Mouse (Mus musculus) embryonic fibroblast, embryonic 13.5 days (primary cell): ENCODE data around the gene Mapk10. TPM values are rescaled to one million over a fixed set of nuclear protein-coding genes. Genes with fewer than 3 reads are reported as not detected.

Experiments used
- H3K27ac ChIP-seq: 2 replicates; pipeline ENCODE4 v1.5.1; 2012; ENCODE audit warnings: low read length, control low read depth, inconsistent platforms; ENCODE audit not compliant: insufficient read depth
- H3K4me1 ChIP-seq: 2 replicates; pipeline ENCODE4 v1.6.1; 2011; ENCODE audit warnings: low read length; ENCODE audit not compliant: control insufficient read depth, insufficient read depth
- H3K4me3 ChIP-seq: 2 replicates; pipeline ENCODE4 v1.5.1; 2011; ENCODE audit warnings: mild to moderate bottlenecking, control low read depth, low read length; ENCODE audit not compliant: insufficient read depth
- CTCF ChIP-seq: IDR thresholded peaks from 2 replicates; pipeline ENCODE4 v1.5.1; 2011; ENCODE audit warnings: mild to moderate bottlenecking, control low read depth, low read length, moderate library complexity, borderline replicate concordance; ENCODE audit not compliant: insufficient read depth
- POLR2A ChIP-seq: IDR thresholded peaks from 2 replicates; pipeline ENCODE4 v1.6.1; 2011; ENCODE audit warnings: low read depth, mild to moderate bottlenecking, control low read depth, low read length, moderate library complexity
- polyA plus RNA-seq: library from polyadenylated mRNA; stranded (reverse); fragments of >200 nt; gene quantifications from 2 replicates; pipeline ENCODE4 v1.2.4, GENCODE M21; 2011; ENCODE audit warnings: low read depth; ENCODE audit not compliant: missing spikeins, insufficient read length

Mapk10 gene
- polyA plus RNA-seq, 1 experiment: 0.16 TPM

DNA sequence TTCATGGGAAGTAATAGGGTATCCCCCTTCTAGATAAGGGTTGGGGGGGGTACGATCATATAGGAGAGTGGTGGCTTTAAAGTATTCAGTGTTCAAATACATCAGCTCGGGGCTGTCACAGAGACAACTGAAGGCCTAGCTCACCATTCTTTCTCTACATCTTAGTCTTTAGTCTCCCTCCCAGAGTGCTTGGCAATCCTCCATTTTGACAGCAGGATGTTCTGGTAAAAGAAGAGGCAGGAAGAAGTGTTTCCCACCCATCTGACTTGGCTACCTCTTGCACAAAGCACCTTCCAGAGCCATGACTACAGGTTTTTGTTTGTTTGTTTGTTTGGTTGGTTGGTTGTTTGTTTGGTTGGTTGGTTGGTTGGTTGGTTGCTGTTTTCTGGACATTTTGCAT lies 125.3 kb downstream of the Mapk10 start:
- Histone ChIP-seq H3K27ac (no peak overlapping the region), H3K4me1 (no peaks in the 10 kb centered on the region), H3K4me3 (no peak overlapping the region)
- TF ChIP-seq CTCF (no peak), POLR2A (no peak)

DNA sequence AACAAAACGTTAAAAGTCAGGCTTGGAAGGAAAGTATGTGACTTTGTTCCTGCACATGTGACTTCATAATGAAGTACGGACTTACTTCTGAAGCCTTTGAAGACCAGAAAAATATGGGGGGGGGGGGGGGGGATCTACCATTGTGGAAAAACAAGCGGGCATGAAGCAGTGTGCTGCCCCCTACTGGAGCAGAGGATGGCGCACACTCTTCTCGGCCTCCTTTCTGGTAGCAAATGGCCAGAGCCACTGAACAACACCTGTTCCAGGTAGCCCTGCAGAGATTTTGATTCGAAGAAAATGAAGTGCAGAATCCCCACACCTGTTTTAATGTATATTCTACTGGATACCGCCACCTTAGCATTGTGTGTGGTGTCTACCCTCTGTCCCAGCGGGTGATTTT lies 135.7 kb downstream of the Mapk10 start:
- Histone ChIP-seq H3K27ac (no peak overlapping the region), H3K4me1 (no peaks in the 10 kb centered on the region), H3K4me3 (no peak overlapping the region)
- TF ChIP-seq CTCF (no peak), POLR2A (no peak)

DNA sequence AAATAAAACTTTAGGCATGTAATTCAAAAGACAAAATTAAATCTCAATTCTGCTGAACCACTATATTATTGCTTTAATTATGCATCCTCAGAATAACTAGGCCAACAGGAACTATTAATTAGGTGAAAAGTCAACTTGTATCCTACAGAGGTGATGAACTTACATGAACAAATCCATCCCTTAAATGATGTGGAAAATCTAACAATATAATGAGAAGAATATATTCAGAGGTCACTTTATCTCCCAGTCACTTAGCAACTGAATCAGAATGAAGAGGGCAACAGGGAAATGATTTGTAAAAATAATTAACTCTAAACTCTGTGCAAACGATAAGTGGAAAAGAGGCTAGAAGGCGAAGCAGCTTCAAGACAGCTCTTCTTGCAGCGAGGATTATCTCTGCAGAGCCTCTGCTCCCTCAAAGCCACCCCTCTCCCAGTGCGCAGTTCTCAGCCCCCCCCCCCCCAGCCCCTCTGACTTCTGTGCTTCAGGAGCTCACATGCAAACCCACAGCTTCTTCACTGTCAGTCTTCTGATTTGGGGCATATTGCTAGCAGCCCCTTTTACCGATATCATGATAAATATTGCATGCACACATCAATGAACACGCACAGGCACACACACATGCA lies 138.8 kb downstream of the Mapk10 start:
- no peak for TF ChIP-seq CTCF
- TF ChIP-seq POLR2A: no peak
- no peak overlapping the region for H3K27ac ChIP-seq
- H3K4me1 ChIP-seq: no peaks in the 10 kb centered on the region
- H3K4me3 ChIP-seq: no peak overlapping the region

DNA sequence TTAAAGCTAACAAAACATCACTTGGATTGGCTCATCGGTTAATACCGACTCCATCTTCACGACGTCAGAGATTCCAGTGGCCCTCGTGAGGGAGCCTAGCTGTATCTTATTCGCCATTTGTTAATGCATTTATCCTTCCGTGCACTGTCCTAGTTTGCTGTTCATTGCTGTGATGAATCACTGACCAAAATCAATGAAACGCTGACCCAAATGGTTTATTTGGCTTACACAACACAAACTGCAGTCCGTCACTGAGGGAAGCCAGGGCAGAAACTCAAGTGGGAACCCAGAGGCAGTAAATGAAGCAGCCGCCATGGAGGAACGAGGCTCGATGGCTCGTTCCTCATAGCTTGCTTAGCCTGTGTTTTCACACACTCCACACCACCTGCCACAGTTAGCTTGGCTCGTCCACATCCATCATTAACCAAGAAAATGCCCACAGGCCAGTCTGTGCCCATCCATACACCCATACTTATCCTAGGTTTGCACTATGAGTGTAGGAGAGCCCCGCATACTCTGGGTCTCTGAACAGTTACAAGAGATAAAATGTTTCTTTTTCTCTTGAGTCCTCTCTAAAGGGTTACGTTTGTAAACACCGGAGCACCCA lies 140.0 kb downstream of the Mapk10 start:
- Histone ChIP-seq H3K4me1 (no peaks in the 10 kb centered on the region), H3K27ac (no peak overlapping the region), H3K4me3 (no peak overlapping the region)
- TF ChIP-seq CTCF (no peak), POLR2A (no peak)

DNA sequence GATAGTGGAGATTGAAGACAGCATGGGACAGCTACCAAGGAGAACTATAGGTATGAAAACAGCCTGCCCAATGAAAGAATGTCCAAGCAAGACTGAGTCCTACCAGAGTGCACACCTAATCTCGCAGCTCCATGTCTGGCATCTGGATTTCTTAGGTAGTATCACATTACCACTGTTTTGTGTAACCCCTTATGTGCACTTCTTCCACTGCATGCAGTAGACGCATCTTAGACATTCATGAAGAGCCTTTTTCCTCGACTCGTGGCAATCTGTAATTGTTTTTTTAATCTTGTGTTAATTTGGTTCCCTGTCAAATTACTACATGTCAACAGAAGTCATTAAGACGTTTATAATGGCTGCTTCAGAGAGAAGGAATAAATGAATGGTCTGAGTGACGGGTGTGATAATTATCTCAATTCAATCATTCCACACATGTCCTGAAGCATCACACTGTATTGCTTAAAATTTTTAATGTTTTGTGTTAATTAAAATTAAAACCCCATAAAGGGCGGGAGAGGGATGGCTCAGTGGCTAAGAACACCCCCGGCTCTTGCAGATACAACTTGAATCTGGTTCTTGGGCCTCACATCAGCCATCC lies 160.7 kb downstream of the Mapk10 start:
- TF ChIP-seq CTCF: no peak
- TF ChIP-seq POLR2A: no peak
- H3K27ac ChIP-seq: no peak overlapping the region
- no peak overlapping the region for H3K4me3 ChIP-seq
- H3K4me1 ChIP-seq: no peaks in the 10 kb centered on the region

DNA sequence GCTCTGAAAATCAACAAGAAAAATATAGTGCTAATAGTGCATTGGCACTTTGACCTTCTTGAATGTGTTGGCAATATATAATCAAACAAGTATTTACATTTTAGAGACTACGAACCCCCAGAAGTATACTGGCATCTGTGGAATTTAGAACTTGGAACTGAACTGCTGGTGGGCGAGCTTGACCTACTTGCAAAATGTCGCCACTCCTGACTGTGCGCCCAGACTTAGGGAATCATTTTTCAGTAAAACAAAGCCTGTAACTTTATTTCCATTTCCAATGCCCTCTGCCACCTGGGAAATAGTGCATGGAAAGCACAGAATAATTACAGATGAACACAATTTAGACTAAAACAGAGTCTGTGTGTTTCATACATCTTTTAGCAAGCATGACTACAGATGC lies 163.1 kb downstream of the Mapk10 start:
- H3K4me1 ChIP-seq: no peaks in the 10 kb centered on the region
- H3K27ac ChIP-seq: no peak overlapping the region
- TF ChIP-seq POLR2A (no peak), CTCF (no peak)
- no peak overlapping the region for H3K4me3 ChIP-seq

DNA sequence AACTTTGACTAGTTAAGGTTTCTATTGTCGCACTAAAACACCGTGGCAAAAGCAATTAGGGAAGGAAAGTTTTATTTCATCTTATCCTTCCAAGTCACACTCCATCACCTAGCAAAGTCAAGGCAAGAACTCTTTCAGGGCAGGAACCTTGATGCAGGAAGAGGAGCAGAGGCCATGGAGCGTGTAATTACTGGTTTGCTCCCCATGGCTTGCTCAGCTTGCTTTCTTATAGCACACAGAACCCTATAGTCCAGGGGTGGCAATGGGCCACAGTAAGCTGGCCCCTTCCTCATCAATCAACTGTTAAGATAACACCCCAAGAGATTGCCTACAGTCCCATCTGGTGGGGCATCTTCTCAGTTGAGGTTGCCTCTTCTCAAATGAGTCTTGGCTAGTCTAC lies 173.4 kb downstream of the Mapk10 start:
- Histone ChIP-seq H3K27ac (no peak overlapping the region), H3K4me1 (no peaks in the 10 kb centered on the region), H3K4me3 (no peak overlapping the region)
- no peak for TF ChIP-seq POLR2A

DNA sequence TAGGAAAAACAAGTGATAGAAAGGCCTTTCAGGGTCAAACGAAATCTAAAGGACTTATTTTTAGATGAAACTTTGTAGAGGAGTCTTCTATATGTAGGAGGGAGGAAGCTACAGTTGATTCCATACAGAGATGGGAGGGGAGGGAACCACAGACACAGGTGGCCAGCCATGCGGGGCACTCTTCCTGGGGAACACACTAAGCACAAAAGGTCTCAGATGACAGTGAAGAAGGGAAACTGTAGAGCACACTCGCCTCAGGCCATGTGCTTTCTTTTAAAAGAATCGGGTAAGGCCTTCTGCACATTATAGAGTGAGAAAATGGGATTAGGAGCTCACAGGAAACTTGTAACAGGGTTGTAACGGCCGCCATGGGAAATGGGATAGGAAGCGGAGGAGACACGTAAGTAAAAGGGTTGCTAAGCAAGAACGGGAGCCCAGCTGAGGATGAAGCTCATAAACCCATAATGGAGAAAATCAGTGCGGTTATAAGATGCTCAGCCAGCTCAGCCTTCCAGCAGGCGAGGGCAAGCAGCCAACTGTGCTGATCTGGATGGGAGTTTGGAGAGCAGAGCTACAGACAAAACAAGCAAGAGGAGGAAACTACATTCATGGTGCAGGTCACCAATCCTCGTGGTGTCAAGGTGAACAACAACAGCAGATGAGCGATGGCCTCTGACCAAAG lies 182.1 kb downstream of the Mapk10 start:
- Histone ChIP-seq H3K4me3 (no peak overlapping the region), H3K27ac (no peak overlapping the region), H3K4me1 (no peaks in the 10 kb centered on the region)
- no peak for TF ChIP-seq POLR2A
- no peak for TF ChIP-seq CTCF

DNA sequence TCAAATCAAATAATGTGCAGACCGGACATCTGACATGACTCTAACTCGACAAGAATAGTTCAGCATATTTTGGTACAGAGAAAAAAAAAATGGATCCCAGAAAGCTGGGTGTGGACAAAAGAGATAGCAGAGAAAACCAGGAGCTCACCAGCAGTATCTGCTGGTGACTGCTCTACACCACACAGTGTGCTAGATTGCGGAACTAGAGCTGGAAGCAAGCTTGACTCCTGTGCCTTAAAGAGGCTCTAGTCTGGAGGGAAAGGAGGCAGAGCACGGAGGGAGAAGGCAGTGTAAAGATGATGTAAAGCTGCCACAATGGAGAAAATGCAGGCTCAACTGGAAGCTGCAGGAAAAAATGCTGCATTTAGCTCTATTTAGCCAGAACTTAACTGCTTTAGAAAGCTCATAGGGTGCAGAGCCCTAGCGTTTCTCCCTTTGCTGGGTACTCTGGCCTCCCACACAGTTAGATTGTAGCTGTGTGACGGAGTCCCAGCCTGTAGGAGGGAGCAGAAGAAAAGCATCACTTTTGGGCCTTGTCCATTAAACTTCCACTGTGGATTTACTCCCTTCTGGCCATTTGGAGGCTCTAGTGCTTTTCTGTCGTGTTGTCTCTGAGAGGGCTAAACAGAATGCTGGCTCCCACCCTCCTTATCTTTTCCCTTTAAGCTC lies 188.5 kb downstream of the Mapk10 start:
- Histone ChIP-seq H3K4me3 (no peak overlapping the region), H3K27ac (no peak overlapping the region), H3K4me1 (no peaks in the 10 kb centered on the region)
- TF ChIP-seq CTCF: no peak
- no peak for TF ChIP-seq POLR2A

DNA sequence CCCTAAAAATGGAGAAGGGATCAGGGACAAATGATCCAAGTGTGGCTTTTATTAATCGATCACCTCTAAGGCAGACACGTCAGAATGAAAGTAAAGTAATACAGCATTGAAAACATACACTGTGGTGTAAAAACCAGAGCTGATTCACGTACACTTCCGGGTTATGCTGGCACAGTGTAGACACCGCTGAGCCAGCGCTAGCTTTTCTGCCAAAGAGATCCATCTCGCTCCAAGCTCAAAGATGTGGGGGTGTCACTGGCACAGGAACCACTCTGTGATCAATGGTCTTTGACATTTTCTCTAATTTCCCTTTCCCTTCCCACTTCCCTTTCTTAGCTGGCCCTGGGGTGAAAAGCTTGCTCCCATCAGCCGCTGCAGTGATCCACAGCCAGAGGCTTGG lies 189.7 kb downstream of the Mapk10 start:
- TF ChIP-seq POLR2A: no peak
- TF ChIP-seq CTCF: no peak
- Histone ChIP-seq H3K4me1 (no peaks in the 10 kb centered on the region), H3K27ac (no peak overlapping the region), H3K4me3 (no peak overlapping the region)

DNA sequence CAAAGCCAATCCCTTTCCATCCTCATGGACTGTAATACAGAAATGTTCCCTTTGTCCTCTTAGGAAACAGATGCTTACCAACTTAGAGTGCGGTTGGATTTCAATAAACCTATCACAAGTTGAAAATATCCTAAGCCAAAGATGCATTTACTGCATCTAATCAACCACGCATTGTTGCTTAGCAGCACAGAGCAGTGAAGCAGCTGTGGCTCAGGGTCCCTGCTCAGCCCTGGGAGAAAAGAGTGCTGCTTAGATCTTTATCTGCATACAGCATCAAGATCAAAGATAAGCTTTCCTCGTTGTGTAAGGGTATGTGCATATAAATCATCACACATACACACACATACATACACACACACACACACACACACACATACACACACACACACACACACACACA lies 190.2 kb downstream of the Mapk10 start:
- Histone ChIP-seq H3K4me3 (no peak overlapping the region), H3K4me1 (no peaks in the 10 kb centered on the region), H3K27ac (no peak overlapping the region)
- no peak for TF ChIP-seq CTCF
- TF ChIP-seq POLR2A: no peak
